Mouse (Mus musculus) brain, embryonic 14.5 days (tissue): Measurements from ENCODE around the gene Sirt5. TPM values are rescaled to one million over a fixed set of nuclear protein-coding genes. Genes with fewer than 3 reads are reported as not detected.
A peak's percentile ranks its signal among the peaks of the same experiment; 100 is the strongest.

Experiments
- DNase-seq: peaks from one replicate; pipeline ENCODE4 v3.0.0-alpha.2; 2011; ENCODE audit warnings: low read depth
- CTCF ChIP-seq: fragments of 200-500 bp; IDR thresholded peaks from 2 replicates; pipeline ENCODE4 v1.5.1; 2012; ENCODE audit warnings: inconsistent platforms, mild to moderate bottlenecking, moderate library complexity, borderline replicate concordance; ENCODE audit not compliant: insufficient read depth, insufficient read length; ENCODE audit errors: extremely low read depth
- POLR2A ChIP-seq: fragments of 200-500 bp; IDR thresholded peaks from 2 replicates; pipeline ENCODE4 v1.6.1; 2012; ENCODE audit warnings: mild to moderate bottlenecking, inconsistent platforms, borderline replicate concordance; ENCODE audit not compliant: poor library complexity, insufficient read depth, insufficient read length, severe bottlenecking; ENCODE audit errors: extremely low read depth
- polyA plus RNA-seq: library from polyadenylated mRNA; depleted of rRNA; stranded (reverse); fragments of >200 nt; gene quantifications from 2 replicates; pipeline ENCODE4 v1.2.3, GENCODE M21; 2012; rRNA removed

The Sirt5 gene
- 21.3 and 24.0 TPM in 2 replicates for polyA plus RNA-seq

DNA sequence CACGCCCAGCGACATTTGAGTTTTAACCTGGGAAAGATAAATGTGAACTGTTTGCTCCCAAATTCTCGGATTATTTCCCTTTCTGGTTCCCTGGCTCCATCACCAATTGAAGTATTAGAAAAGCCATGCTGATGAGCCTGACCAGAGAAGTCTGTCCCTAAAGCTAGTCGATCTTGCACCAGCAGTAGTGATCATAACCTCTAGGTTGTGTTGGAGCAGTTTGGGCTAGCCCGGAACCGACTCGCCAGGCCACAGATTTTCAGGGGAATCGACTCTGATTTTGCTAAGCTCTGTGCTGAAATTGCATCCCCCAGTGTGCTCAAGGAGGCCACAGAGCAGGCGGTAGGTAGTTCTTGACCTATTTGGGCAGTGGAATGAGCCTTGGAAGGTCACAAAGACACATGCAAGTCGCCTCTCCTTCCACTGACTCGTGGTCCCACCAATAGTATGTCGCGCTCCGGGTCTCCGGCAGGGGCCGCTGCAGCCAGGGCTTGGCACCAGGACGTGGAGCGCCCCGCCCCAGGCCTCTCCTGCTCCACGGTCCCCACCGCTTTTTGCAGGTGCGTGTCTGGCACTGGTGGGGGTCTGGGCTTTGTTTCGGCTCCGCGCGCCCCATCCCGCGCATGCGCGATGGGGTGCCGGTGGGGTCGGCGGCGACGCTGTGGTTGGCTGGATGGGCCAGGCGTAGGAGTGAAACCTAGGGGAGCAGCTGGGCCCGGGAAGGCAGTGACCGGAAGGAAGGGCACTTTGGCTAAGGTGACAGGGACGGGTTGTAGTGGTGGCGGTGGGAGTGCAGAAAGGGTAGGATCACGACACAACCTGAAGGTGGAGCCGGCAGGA lies at the start of gene Sirt5:
Gene Sirt5 (plus strand): TSS at position 512 of the 840 bp plus-strand sequence.
- peak; percentile 96 for DNase-seq
- TF ChIP-seq POLR2A, result peak; percentile 49; the same call in 1 of the 2 replicates
- peak; percentile 89 for TF ChIP-seq CTCF

- TF ChIP-seq CTCF (no peak), POLR2A (no peak)
- DNase-seq, result no peak
Measured at GRCm38 (mm10) chr13:43317411-43317810, 47.9 kb upstream of the Sirt5 start.

DNA sequence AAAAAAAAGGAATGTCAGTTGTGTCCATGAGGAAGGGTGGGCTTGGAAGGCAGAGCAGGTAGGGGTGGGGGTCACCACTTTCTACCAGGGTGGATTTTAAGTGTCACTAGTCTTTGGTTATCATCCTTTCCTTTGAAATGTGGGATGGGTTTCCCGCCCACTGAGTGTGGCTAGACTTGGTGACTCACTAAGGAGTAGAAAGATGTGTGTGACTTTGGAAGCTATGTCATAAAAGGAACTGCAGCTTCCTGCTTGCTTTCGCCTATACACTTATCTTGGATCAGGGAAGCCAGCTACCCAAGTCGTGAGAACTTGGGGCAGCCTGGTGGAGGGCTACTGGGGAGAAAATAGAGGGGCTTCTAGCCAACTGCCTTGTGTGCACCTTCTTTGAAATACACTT lies 45.9 kb upstream of the Sirt5 start:
- DNase-seq, result no peak
- no peak for TF ChIP-seq POLR2A

GRCm38 (mm10) chr13:43321492-43321891 lies 43.8 kb upstream of the Sirt5 start:
- no peak for DNase-seq
- TF ChIP-seq CTCF (no peak), POLR2A (no peak)

GRCm38 (mm10) chr13:43325427-43325826 lies 39.9 kb upstream of the Sirt5 start:
- TF ChIP-seq CTCF (no peak), POLR2A (no peak)
- no peak for DNase-seq

- TF ChIP-seq CTCF (no peak), POLR2A (no peak)
- no peak for DNase-seq
Measured at GRCm38 (mm10) chr13:43331721-43332444, 33.4 kb upstream of the Sirt5 start.

GRCm38 (mm10) chr13:43332591-43332990 lies 32.7 kb upstream of the Sirt5 start:
- DNase-seq, result peak; percentile 49
- TF ChIP-seq CTCF (peak; percentile 32; the same call in 1 of the 2 replicates), POLR2A (no peak)

GRCm38 (mm10) chr13:43336425-43337221 lies 28.7 kb upstream of the Sirt5 start:
- no peak for DNase-seq
- TF ChIP-seq CTCF, result no peak
- no peak for TF ChIP-seq POLR2A

- TF ChIP-seq CTCF (no peak), POLR2A (no peak)
- no peak for DNase-seq
Measured at GRCm38 (mm10) chr13:43338001-43338400, 27.3 kb upstream of the Sirt5 start.

DNA sequence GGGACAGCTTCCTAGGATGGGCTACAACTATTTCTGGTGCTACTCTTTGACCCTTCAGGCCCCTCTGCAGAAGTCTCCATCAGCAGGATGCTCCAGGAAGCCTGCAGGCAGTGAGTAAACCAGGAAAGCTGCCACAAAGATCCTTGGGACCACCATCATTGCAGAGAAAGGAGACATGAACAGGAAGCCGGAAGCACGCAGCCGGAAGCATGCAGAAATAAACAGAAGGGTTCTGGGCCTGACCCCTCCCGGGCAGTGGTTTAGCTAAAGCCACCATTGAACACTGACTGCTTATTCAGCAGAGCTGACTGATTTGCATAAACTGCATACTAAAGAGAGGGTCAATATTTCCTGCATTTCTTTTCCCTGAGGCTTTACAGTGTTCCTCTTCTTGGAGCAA lies 26.7 kb upstream of the Sirt5 start:
- TF ChIP-seq CTCF (no peak), POLR2A (no peak)
- no peak for DNase-seq

DNA sequence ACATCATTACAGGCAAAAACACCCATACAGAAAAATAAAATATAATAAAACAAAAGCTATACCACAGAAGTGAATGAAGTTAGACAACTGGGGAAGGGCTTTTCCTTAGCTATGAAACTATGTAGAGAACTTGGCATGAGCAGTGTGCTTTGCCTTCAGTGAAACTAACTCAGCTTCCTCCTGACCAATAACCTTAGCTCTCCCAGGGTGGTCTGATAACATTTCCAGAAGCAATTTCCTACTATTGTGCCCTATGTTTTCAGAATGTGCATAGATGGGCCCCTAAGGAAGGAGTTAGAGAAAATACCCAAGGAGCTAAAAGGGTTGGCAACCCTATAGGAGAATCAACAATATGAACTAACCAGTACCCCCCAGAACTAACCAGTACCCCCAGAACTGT lies 18.5 kb upstream of the Sirt5 start:
- no peak for DNase-seq
- no peak for TF ChIP-seq POLR2A
- TF ChIP-seq CTCF, result no peak
